Mouse (Mus musculus) layer of hippocampus, postnatal 10 days (tissue): ENCODE results near the gene Cept1. TPM values are rescaled to one million over a fixed set of nuclear protein-coding genes. Genes with fewer than 3 reads are reported as not detected.

Experiments
- DNase-seq, 2 experiments: peaks; one replicate each; pipeline ENCODE4 v3.0.0; 2021; ENCODE audit warnings: low spot score in 2 of 2
- total RNA-seq, 2 experiments: library from RNA; stranded (reverse); gene quantifications; 2 replicates each; pipeline ENCODE4 v1.2.3; 2021

The Cept1 gene
- total RNA-seq, 2 experiments from 2014 or later = 35.8 to 38.8 TPM

- no peak for DNase-seq
These were observed 52.1 kb downstream of the Cept1 start for GRCm38 (mm10) chr3:106495346-106496044.

- no peak for DNase-seq
These were observed 53.1 kb downstream of the Cept1 start for GRCm38 (mm10) chr3:106494417-106494950.

DNA sequence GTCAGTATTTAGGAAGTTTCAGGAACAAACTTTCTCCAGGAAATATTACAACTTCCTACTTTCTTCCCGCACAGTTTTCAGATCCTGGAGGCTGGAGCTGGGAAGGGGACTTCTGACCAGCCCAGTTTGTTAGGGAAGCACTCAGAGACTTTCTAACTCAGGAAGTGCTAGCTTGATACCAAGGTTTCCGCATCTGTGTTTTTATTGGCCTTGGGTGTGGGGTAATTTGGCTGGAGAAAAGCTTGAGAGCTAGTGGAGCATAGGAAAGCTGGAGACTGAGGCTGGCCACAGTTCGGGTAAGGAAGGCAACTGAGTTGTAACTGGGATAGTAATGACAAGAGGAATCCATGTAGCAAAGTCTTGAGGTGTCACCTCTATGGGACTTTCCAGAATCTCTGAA, 53.7 kb downstream of the Cept1 start:
- no peak for DNase-seq

GRCm38 (mm10) chr3:106493202-106493601, 54.4 kb downstream of the Cept1 start:
- no peak for DNase-seq

DNA sequence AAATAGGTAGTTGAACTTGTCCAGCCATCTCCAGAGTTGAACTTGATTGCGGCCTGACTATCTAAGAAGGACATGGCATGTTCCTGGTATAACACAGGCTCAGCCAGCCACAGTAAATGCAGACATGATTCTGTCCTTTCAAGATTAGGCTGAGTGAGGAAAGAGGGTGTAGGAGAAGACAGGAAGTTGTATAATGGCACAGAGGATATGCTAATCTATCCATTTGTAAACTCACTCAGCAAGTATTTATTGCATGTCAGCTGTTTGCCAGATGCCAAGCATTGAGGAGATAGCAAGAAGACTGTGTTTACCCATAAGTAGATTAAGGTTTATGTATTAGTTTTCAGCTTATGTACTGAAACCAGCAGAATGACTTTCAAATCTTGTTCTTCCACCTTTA, 54.9 kb downstream of the Cept1 start:
- no peak for DNase-seq

GRCm38 (mm10) chr3:106490239-106490638, 57.4 kb downstream of the Cept1 start:
- no peak for DNase-seq

- no peak for DNase-seq
These were observed 60.1 kb downstream of the Cept1 start for GRCm38 (mm10) chr3:106487551-106487950.

DNA sequence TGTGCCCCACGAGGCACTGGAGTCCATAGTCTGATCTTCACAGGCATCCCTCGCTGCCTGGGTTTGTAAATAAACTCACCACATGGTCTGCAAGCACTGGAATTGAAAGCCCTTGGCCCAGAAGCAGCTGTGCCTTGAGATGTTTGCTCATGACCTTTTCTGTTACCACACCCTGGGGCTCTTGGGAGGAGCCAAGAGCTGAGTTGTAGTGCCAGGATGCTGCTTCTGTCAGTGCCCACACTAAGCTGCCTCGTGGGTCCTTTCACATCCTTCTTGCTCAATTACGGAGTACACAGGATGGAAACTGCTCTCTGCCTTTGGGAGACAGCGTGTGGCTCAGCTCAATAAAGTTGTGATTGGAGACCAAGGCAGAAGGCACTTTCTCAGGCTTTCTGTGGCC, 61.8 kb downstream of the Cept1 start:
- no peak for DNase-seq

DNA sequence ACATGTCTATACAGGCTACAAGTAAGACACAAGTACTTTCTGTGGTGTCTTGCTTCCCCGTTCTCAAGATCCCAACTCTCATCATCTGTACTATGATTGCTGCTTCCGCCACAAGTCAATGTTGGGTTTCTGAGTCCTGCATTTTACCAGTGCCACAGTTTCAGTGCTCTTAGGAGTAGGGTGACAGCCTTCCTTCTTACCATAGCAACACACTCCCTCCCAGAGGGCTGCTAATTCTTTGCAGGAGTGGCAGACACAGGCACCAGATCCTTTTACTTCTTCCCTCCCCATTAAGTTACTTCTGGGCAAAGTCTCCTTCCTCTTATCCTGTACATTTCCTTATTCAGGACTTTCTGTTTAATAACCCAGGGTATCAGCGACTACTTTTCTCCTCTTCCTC, 62.7 kb downstream of the Cept1 start:
- no peak for DNase-seq

GRCm38 (mm10) chr3:106483796-106484405, 63.7 kb downstream of the Cept1 start:
- DNase-seq = no peak

- no peak for DNase-seq
These were observed 64.3 kb downstream of the Cept1 start for GRCm38 (mm10) chr3:106483297-106483696.

DNA sequence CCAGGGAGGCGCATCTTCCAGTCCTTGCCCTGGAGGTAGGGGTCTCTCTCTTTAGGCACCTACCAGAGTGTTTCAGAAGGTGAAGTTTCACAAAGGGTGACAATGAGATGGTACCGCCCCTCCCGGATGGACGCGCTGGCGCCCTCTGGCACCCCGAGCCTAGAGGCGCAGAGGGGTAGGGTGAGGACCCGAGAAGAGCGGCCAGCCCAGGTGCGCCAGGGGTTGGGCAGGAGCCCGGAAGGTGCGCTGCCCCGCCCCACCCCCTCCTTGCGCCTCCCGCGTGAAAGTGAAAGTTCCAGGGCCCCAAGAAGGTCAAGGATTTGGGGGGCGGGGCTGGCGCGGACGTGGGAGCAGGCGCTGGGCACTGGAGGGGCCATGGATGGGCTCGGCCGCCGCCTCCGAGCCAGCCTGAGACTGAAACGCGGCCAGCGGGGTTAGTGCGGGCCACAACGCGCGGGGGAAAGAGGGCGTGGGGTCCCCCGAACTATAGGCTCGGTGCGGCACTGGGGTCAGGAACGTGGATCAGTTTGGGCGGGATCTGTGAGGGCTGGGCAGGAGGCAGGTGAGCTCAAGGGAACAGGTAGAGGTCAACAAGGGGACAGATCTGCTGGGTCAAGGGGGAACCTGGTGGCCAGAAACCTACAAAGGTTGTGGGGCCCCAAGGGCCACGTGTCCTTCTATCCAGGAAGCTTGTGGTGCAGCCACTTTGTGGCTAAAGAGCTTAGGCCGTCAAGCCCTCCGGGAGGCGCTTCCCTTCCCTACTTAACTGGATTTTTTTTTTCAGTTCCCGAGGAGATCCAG, 65.1 kb downstream of the Cept1 start, which contains the start of gene Dennd2d:
Dennd2d (plus strand) TSS at position 125 of the 801 bp plus-strand sequence.
- DNase-seq = no peak

- no peak for DNase-seq
These were observed 70.7 kb downstream of the Cept1 start for GRCm38 (mm10) chr3:106476863-106477262.

DNA sequence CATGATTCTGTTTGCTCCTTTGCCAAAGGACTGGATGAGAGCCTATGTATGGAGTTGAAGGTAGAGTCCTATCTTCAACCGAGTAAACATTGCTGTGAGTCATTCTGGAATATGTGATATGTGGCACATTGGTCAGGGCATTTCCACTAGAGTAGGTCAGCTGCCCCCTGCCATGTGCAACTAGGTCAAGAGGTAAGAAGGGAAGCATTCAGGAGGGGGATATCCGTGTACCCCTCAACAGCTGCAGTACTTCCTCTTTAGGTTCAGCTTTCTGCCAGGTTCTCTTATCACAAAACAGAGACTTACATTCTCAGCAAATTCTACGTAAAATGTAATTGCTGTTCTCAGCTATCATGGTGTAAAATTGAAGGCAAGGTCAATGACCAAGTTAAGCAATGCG, 73.4 kb downstream of the Cept1 start:
- DNase-seq = no peak

GRCm38 (mm10) chr3:106464750-106465149, 82.9 kb downstream of the Cept1 start:
- DNase-seq = no peak

- no peak for DNase-seq
These were observed 85.1 kb downstream of the Cept1 start for GRCm38 (mm10) chr3:106462493-106462892.

- no peak for DNase-seq
These were observed 85.5 kb downstream of the Cept1 start for GRCm38 (mm10) chr3:106462059-106462470.

- DNase-seq = no peak
These were observed 90.2 kb downstream of the Cept1 start for GRCm38 (mm10) chr3:106457298-106457869.

DNA sequence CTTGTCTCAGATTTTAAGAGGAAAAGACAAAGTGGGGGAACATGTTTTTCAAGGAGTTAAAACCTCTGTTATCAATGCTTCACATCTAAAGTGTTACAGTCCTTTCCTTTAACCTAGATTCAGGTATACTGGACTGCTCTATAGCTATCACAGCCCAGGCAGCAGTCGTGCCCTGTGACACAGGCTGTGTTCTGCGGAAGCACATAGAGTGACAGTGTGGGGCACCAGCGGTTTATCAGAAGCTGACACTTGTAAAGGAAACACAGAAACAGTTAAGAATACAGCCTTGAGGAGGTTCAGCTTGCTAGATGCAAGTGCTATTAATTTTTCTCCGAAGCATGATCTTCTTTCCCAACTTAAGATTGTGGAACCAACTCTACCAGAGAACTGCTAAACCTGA, 95.0 kb downstream of the Cept1 start:
- no peak for DNase-seq
